Mouse (Mus musculus) cortical plate, adult 2 months (tissue): ENCODE measurements around the gene Hecw1. TPM values are rescaled to one million over a fixed set of nuclear protein-coding genes. Genes with fewer than 3 reads are reported as not detected.

ENCODE experiments used
- H3K27ac ChIP-seq: fragments of 200-500 bp; 2 replicates; pipeline ENCODE4 v1.5.1; 2012; ENCODE audit warnings: low read length, control low read depth, inconsistent platforms; ENCODE audit not compliant: insufficient read depth
- H3K4me1 ChIP-seq: fragments of 200-500 bp; 2 replicates; pipeline ENCODE4 v1.6.1; 2011; ENCODE audit warnings: low read length; ENCODE audit not compliant: control insufficient read depth, insufficient read depth
- H3K4me3 ChIP-seq: fragments of 200-500 bp; 2 replicates; pipeline ENCODE4 v1.5.1; 2011; ENCODE audit warnings: mild to moderate bottlenecking, low read length, control low read depth; ENCODE audit not compliant: insufficient read depth
- CTCF ChIP-seq: fragments of 200-500 bp; IDR thresholded peaks from 2 replicates; pipeline ENCODE4 v1.5.1; 2011; ENCODE audit warnings: mild to moderate bottlenecking, control low read depth, low read length; ENCODE audit not compliant: insufficient read depth; ENCODE audit errors: extremely low read depth
- POLR2A ChIP-seq: fragments of 200-500 bp; IDR thresholded peaks from 2 replicates; pipeline ENCODE4 v1.6.1; 2011; ENCODE audit warnings: mild to moderate bottlenecking, low read length, control low read depth; ENCODE audit not compliant: insufficient read depth; ENCODE audit errors: extremely low read depth
- polyA plus RNA-seq: library from polyadenylated mRNA; depleted of rRNA; stranded (reverse); fragments of >200 nt; gene quantifications from 2 replicates; pipeline ENCODE4 v1.2.3, GENCODE M21; 2012

Gene Hecw1
- polyA plus RNA-seq, 1 experiment = 37.9 TPM

- peaks cover 2% of the 10 kb centered on the region; the same call in 1 of the 2 replicates for H3K4me1 ChIP-seq
- no peak overlapping the region for H3K27ac ChIP-seq
- no peak overlapping the region for H3K4me3 ChIP-seq
- TF ChIP-seq CTCF = no peak
- TF ChIP-seq POLR2A = no peak
These were observed 22.8 kb downstream of the Hecw1 start for GRCm38 (mm10) chr13:14500251-14500650.

GRCm38 (mm10) chr13:14498780-14499179 lies 24.2 kb downstream of the Hecw1 start:
- no peak overlapping the region for H3K4me3 ChIP-seq
- peaks cover 2% of the 10 kb centered on the region; the same call in 1 of the 2 replicates for H3K4me1 ChIP-seq
- TF ChIP-seq CTCF (no peak), POLR2A (no peak)
- no peak overlapping the region for H3K27ac ChIP-seq

GRCm38 (mm10) chr13:14496954-14497353 lies 26.1 kb downstream of the Hecw1 start:
- H3K4me1 ChIP-seq = peaks cover 2% of the 10 kb centered on the region; the same call in 1 of the 2 replicates
- no peak overlapping the region for H3K4me3 ChIP-seq
- H3K27ac ChIP-seq = no peak overlapping the region
- TF ChIP-seq POLR2A = no peak

GRCm38 (mm10) chr13:14487812-14488211 lies 35.2 kb downstream of the Hecw1 start:
- no peak overlapping the region for H3K4me3 ChIP-seq
- H3K27ac ChIP-seq = no peak overlapping the region
- H3K4me1 ChIP-seq = no peaks in the 10 kb centered on the region
- no peak for TF ChIP-seq CTCF
- TF ChIP-seq POLR2A = no peak

- Histone ChIP-seq H3K4me1 (no peaks in the 10 kb centered on the region), H3K4me3 (no peak overlapping the region), H3K27ac (no peak overlapping the region)
- no peak for TF ChIP-seq POLR2A
- TF ChIP-seq CTCF = no peak
These were observed 51.9 kb downstream of the Hecw1 start for GRCm38 (mm10) chr13:14471121-14471520.

- no peak for TF ChIP-seq POLR2A
- TF ChIP-seq CTCF = no peak
- H3K27ac ChIP-seq = no peak overlapping the region
These were observed 55.5 kb downstream of the Hecw1 start for GRCm38 (mm10) chr13:14467517-14467916.

GRCm38 (mm10) chr13:14461036-14461435 lies 62.0 kb downstream of the Hecw1 start:
- Histone ChIP-seq H3K27ac (no peak overlapping the region), H3K4me1 (no peaks in the 10 kb centered on the region), H3K4me3 (no peak overlapping the region)
- TF ChIP-seq CTCF = no peak
- no peak for TF ChIP-seq POLR2A

More at GRCm38 (mm10) chr13:14467517-14467916, 55.5 kb downstream of the Hecw1 start:
- no peaks in the 10 kb centered on the region for H3K4me1 ChIP-seq
- no peak overlapping the region for H3K4me3 ChIP-seq

GRCm38 (mm10) chr13:14457043-14457442 lies 66.0 kb downstream of the Hecw1 start:
- no peak overlapping the region for H3K4me3 ChIP-seq
- H3K4me1 ChIP-seq = no peaks in the 10 kb centered on the region
- TF ChIP-seq CTCF = no peak
- TF ChIP-seq POLR2A = no peak
- no peak overlapping the region for H3K27ac ChIP-seq

GRCm38 (mm10) chr13:14439540-14439939 lies 83.5 kb downstream of the Hecw1 start:
- no peaks in the 10 kb centered on the region for H3K4me1 ChIP-seq
- TF ChIP-seq POLR2A (no peak), CTCF (no peak)
- H3K27ac ChIP-seq = no peak overlapping the region
- H3K4me3 ChIP-seq = no peak overlapping the region

GRCm38 (mm10) chr13:14428845-14429553 lies 94.0 kb downstream of the Hecw1 start:
- H3K4me1 ChIP-seq = no peaks in the 10 kb centered on the region
- H3K4me3 ChIP-seq = no peak overlapping the region
- no peak for TF ChIP-seq POLR2A
- no peak for TF ChIP-seq CTCF
- no peak overlapping the region for H3K27ac ChIP-seq
